Mouse (Mus musculus) heart, adult 8-10 months (tissue): Measurements from ENCODE around the gene Evx2. TPM values are rescaled to one million over a fixed set of nuclear protein-coding genes. Genes with fewer than 3 reads are reported as not detected.

Source experiments
- DNase-seq: peaks from one replicate; pipeline ENCODE4 v3.0.0; 2022; ENCODE audit warnings: low spot score
- total RNA-seq, 4 experiments: library from RNA; stranded (reverse); gene quantifications; 2 replicates each; pipeline ENCODE4 v1.2.4; 2022

Gene Evx2
- total RNA-seq, 4 experiments from 2014 or later, result not detected

- DNase-seq, result no peak
Measured at GRCm38 (mm10) chr2:74695813-74696430, 36.6 kb upstream of the Evx2 start.

GRCm38 (mm10) chr2:74695383-74695782 is 36.0 kb upstream of the Evx2 start:
- DNase-seq, result no peak

GRCm38 (mm10) chr2:74694066-74694465 is 34.7 kb upstream of the Evx2 start:
- no peak for DNase-seq

- no peak for DNase-seq
Measured at GRCm38 (mm10) chr2:74693432-74693827, 34.1 kb upstream of the Evx2 start.

- DNase-seq, result no peak
Measured at GRCm38 (mm10) chr2:74692808-74693431, 33.6 kb upstream of the Evx2 start.

GRCm38 (mm10) chr2:74691995-74692807 is 32.8 kb upstream of the Evx2 start:
- no peak for DNase-seq

- no peak for DNase-seq
Measured at GRCm38 (mm10) chr2:74691022-74691951, 31.9 kb upstream of the Evx2 start, which contains the start of gene Hoxd10. TSS of gene Hoxd10 (plus strand) at chr2:74691924.

GRCm38 (mm10) chr2:74690338-74690716 is 31.0 kb upstream of the Evx2 start:
- no peak for DNase-seq

- DNase-seq, result no peak
Measured at GRCm38 (mm10) chr2:74689574-74690337, 30.4 kb upstream of the Evx2 start.

- DNase-seq, result no peak
Measured at GRCm38 (mm10) chr2:74688795-74689573, 29.6 kb upstream of the Evx2 start.

- no peak for DNase-seq
Measured at GRCm38 (mm10) chr2:74687698-74688555, 28.6 kb upstream of the Evx2 start.

- DNase-seq, result no peak
Measured at GRCm38 (mm10) chr2:74686988-74687697, 27.8 kb upstream of the Evx2 start.

GRCm38 (mm10) chr2:74686301-74686987 is 27.1 kb upstream of the Evx2 start:
- DNase-seq, result peak; percentile 44

GRCm38 (mm10) chr2:74685059-74685603 is 25.8 kb upstream of the Evx2 start:
- no peak for DNase-seq

- no peak for DNase-seq
Measured at GRCm38 (mm10) chr2:74684106-74684505, 24.7 kb upstream of the Evx2 start.

GRCm38 (mm10) chr2:74683471-74683951 is 24.2 kb upstream of the Evx2 start:
- no peak for DNase-seq

- DNase-seq, result no peak
Measured at GRCm38 (mm10) chr2:74682796-74683195, 23.4 kb upstream of the Evx2 start.
